Mouse (Mus musculus): ENCODE results near the gene Uimc1. TPM values are rescaled to one million over a fixed set of nuclear protein-coding genes. Genes with fewer than 3 reads are reported as not detected.

Uimc1 gene
- total RNA-seq, 1 experiment from 2014 or later: 26.1 TPM

DNA sequence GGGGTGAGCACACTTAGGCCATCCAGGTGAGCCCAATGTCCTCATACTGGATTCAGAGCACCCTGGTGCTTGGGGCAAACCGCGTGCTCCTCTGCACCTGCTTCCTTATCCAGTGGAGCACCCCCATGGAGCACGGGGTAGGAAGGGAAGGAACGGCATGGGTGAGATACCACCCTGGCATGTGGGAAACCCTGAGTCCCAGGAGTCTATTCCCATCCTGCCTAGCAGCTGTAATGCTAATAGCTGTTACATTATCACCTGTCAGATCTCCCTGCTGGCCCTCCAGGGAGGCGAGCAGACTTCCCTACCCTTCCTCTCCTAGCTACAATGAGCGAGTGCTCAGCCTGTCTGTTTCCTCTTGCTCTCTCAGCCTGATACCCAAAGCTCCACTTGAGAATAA is 104.9 kb downstream of the Uimc1 start:
- no peak for DNase-seq

- no peak for DNase-seq
Observed at GRCm38 (mm10) chr13:54994576-54994975, 105.5 kb downstream of the Uimc1 start.

DNA sequence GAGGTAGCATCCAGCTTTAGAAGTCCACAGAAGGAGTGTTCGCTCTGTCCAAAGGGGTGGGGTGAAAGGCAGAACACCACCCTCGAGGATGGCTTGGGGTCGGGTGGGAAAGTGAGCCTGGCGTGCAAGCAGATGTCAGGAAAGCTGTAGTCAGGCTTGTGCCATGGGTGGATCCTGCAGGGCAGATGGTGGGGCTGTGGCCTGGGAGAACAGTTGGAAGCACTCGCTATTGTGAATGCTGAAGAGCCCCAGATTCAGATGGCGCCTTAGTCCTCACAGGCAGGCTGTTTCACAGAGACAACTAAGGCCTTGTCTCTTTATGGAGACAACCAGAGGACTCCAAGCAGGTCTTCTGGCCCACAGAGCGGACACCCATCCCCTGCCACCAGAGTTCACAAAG is 107.9 kb downstream of the Uimc1 start:
- no peak for DNase-seq

GRCm38 (mm10) chr13:54988181-54988760 is 111.8 kb downstream of the Uimc1 start:
- DNase-seq: no peak

DNA sequence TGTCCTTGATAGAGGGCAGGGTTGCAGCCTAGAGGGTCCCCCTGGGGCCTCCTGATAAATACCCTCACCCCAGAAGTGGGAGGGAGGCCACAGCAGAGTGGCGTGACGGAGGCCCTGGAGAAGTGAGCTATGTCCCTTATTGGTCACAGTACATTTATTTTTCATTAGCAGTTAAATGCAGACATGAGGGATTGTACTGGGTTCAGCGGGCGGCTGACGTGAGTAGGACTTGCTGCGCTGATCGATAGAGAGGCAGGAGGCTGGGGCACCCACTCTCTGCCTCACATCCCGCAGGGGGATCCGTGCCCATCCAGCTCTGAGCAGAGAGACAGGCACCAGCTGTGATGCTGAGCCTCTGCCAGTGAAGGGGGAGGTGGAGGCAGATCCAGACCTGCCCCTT is 112.7 kb downstream of the Uimc1 start:
- DNase-seq: no peak

DNA sequence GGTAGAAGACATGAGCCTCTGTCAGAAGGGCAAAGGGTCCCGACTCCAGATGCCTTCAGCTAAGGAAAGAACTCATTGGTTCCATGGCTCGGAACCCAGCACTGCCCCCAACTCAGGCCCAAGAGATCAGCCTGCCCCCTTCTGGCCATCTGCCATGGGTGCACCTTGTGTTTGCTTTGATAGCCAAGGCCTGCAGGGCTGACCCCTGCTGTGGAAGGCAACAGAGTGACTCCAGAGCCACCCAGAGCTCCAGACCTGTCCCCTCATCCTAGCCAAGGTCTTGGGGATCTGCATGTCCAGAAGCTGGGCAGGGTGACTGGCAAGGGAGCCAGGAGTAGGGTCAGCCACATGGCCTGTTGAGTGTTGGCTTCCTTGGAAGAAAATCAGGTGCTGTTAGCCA is 116.5 kb downstream of the Uimc1 start:
- DNase-seq: no peak

GRCm38 (mm10) chr13:54983001-54983400 is 117.1 kb downstream of the Uimc1 start:
- no peak for DNase-seq

GRCm38 (mm10) chr13:54980957-54981356 is 119.1 kb downstream of the Uimc1 start:
- peak; percentile 71 for DNase-seq

DNA sequence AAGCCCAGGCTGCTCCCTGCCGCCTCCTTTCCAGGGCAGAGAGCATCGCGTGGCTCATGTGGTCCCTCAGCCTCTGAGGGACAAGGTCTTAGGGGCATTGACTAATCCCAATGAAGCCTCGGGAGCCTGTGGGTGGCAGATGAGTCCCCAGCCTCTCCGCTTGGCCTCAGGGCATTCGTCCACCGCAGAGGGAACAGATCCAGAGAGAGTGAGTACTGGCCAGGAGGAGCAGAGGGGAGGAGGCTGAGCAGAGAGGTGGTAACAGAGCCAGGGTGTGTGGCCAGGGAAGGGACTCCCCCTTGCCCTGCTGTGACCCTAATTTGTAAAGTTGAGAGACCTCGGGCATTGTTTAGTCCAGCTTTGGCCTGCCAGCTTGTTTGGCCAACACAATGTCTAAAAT is 121.3 kb downstream of the Uimc1 start:
- DNase-seq: peak; percentile 30

Other genes starting within 250 kb of the Uimc1 start
- 7.2 and 8.5 TPM in 2 replicates for gene Unc5a, start 150.9 kb downstream of the Uimc1 start, total RNA-seq (2021)
- gene Hk3, start 78.9 kb downstream of the Uimc1 start, total RNA-seq (2021): 1.3 and 1.8 TPM in 2 replicates
- 44.7 and 45.0 TPM in 2 replicates for gene Zfp346, start 5.0 kb upstream of the Uimc1 start, total RNA-seq (2021)
- not detected in 2 replicates for gene Gm17617, start 33.2 kb upstream of the Uimc1 start, total RNA-seq (2021)
- 39.2 and 46.7 TPM in 2 replicates for gene Fgfr4, start 52.3 kb upstream of the Uimc1 start, total RNA-seq (2021)
- 120 and 132 TPM in 2 replicates for gene Nsd1, start 109.5 kb upstream of the Uimc1 start, total RNA-seq (2021)
- 170 and 174 TPM in 2 replicates for gene Prelid1, start 220.2 kb upstream of the Uimc1 start, total RNA-seq (2021)
- gene Rab24, start 221.6 kb upstream of the Uimc1 start, total RNA-seq (2021): 53.7 and 60.7 TPM in 2 replicates
- 10.0 and 10.9 TPM in 2 replicates for gene Mxd3, start 229.5 kb upstream of the Uimc1 start, total RNA-seq (2021)